Mouse (Mus musculus): ENCODE results near the gene 1700113H08Rik. TPM values are rescaled to one million over a fixed set of nuclear protein-coding genes. Genes with fewer than 3 reads are reported as not detected.

Gene 1700113H08Rik
- not detected for polyA plus RNA-seq (2017; shearing (Covaris generic))

DNA sequence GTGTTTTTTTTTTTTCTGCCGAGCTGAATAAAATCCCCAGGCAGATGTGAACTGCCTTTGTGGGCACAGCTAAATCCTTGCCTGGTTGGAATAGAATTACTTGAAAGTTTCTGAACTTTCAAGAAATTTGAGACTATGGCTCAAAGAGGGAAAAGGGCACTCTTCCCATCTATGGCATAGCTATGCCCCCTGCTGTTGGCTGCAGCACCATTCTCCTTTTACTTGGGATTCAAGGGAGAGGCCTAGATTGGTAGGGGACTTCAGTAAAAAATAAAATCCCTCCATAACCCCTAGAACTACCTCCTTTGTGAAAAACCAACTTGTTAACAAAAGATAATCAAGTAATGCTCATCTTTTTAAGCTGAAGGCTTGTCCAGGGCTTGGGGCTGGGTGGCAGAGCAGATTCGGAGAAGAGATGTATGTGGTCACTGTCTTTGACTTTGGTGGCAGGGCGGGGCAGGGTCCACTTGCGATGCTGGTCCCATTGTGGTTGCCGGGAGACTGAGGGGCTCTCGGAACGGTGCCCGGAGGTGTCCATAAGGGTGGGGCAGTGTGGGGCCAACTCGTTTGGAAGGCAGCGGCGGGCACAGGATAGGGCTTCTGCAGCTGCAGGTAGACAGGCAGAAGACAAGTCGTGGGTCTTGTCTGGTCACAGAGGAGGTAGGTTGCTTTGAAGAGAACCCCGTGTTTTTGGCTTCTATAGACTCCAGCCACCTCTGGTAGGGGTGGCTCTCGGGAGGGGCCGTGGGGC lies at the start of gene 1700113H08Rik:
Gene 1700113H08Rik, plus strand, starts transcription at position 546 of the 751 bp plus-strand sequence.

Other genes starting within 250 kb of the 1700113H08Rik start
- under 1 TPM; 0.43 to 0.91 TPM for gene Stab2, start 50.0 kb upstream of the 1700113H08Rik start, polyA plus RNA-seq (2017; shearing (Covaris generic))